Mouse (Mus musculus): ENCODE measurements around the gene Msh6. TPM values are rescaled to one million over a fixed set of nuclear protein-coding genes. Genes with fewer than 3 reads are reported as not detected.

Msh6 gene
- 27.9 TPM for polyA plus RNA-seq (2017; shearing (Covaris generic))

DNA sequence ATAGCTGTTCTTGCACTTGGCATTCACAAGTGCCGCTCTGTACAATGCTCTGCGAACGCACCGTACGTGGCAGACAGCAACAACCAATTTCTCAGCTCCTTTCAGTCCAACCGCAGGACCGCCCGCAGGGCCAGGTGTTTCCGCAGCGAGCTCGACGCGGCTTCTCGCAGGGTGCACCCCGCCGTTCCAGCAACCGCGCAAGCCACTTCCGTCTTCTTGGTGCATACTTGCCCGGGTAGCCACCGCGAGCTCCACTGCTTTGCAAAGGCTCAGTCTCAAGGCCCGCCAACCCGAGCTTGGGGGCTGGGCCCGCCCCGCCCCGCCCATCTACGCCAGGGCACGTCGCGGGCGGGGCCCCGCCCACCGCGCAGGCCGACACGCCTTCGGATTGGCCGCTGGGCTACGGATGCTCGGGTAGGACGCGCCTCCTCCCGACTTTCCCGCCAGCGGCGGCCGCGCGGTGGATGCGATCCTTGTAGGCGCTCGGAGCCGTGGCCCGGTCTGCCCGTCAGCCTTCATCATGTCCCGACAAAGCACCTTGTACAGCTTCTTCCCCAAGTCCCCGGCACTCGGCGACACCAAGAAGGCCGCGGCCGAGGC is at the start of gene Msh6:
Gene Msh6 (plus strand): TSS at position 434 of the 600 bp plus-strand sequence.

Other genes with a start within 250 kb of the Msh6 start
- not detected for gene Kcnk12, start 177.1 kb upstream of the Msh6 start, polyA plus RNA-seq (2017; shearing (Covaris generic))
- not detected for gene Rpl36-ps4, start 54.1 kb upstream of the Msh6 start, polyA plus RNA-seq (2017; shearing (Covaris generic))
- 12.3 TPM for gene Fbxo11, start 90.2 kb downstream of the Msh6 start, polyA plus RNA-seq (2017; shearing (Covaris generic))

Measured in naive thymus-derived CD4-positive, alpha-beta T cell, adult 5 months (primary cell).